Mouse (Mus musculus) activated CD4-positive, CD25-positive, alpha-beta regulatory T cell, adult 4 months (primary cell): Measurements from ENCODE around the gene Meis3. TPM values are rescaled to one million over a fixed set of nuclear protein-coding genes. Genes with fewer than 3 reads are reported as not detected.
A peak's percentile ranks its signal among the peaks of the same experiment; 100 is the strongest.

Experiments used
- ATAC-seq: one replicate; pipeline ENCODE4 v1.8.0; 2017
- polyA plus RNA-seq, 2 experiments: library from polyadenylated mRNA; unstranded; fragments of 100-300 nt; shearing (Covaris generic); gene quantifications; one replicate each; pipeline ENCODE4 v1.2.1; 2017

Gene Meis3
- polyA plus RNA-seq = 10 to 100 TPM; 11.0 to 17.9 TPM

GRCm38 (mm10) chr7:16174597-16175541, at the start of gene Meis3:
TSS of gene Meis3 (plus strand) at chr7:16175090.
- ATAC-seq = peak; percentile 84

- ATAC-seq = no peak
Observed at GRCm38 (mm10) chr7:16125829-16126228, 49.1 kb upstream of the Meis3 start.

- no peak for ATAC-seq
Observed at GRCm38 (mm10) chr7:16128344-16128743, 46.5 kb upstream of the Meis3 start.

GRCm38 (mm10) chr7:16128899-16129298, 46.0 kb upstream of the Meis3 start:
- no peak for ATAC-seq

GRCm38 (mm10) chr7:16129421-16129845, 45.5 kb upstream of the Meis3 start, which contains the start of gene Slc8a2:
TSS of gene Slc8a2 (plus strand) at chr7:16129826.
- ATAC-seq = no peak

- no peak for ATAC-seq
Observed at GRCm38 (mm10) chr7:16129846-16130691, 44.8 kb upstream of the Meis3 start.

- no peak for ATAC-seq
Observed at GRCm38 (mm10) chr7:16130956-16131634, 43.8 kb upstream of the Meis3 start.

GRCm38 (mm10) chr7:16132161-16132581, 42.7 kb upstream of the Meis3 start:
- no peak for ATAC-seq

GRCm38 (mm10) chr7:16132926-16133325, 42.0 kb upstream of the Meis3 start:
- ATAC-seq = no peak

- no peak for ATAC-seq
Observed at GRCm38 (mm10) chr7:16133691-16134090, 41.2 kb upstream of the Meis3 start.

- no peak for ATAC-seq
Observed at GRCm38 (mm10) chr7:16134951-16135392, 39.9 kb upstream of the Meis3 start.

GRCm38 (mm10) chr7:16146489-16147410, 28.1 kb upstream of the Meis3 start:
- ATAC-seq = no peak

GRCm38 (mm10) chr7:16147643-16148042, 27.2 kb upstream of the Meis3 start:
- ATAC-seq = no peak

- ATAC-seq = no peak
Observed at GRCm38 (mm10) chr7:16149241-16149640, 25.6 kb upstream of the Meis3 start.

GRCm38 (mm10) chr7:16150191-16151145, 24.4 kb upstream of the Meis3 start:
- no peak for ATAC-seq

- ATAC-seq = peak; percentile 69
Observed at GRCm38 (mm10) chr7:16153522-16153921, 21.4 kb upstream of the Meis3 start.

- no peak for ATAC-seq
Observed at GRCm38 (mm10) chr7:16155132-16155872, 19.6 kb upstream of the Meis3 start.

- ATAC-seq = no peak
Observed at GRCm38 (mm10) chr7:16156105-16156714, 18.7 kb upstream of the Meis3 start.

GRCm38 (mm10) chr7:16158735-16159134, 16.2 kb upstream of the Meis3 start:
- no peak for ATAC-seq
